Mouse (Mus musculus) heart, adult 11 months (tissue): ENCODE results near the gene Nxpe3.

Experiments
- DNase-seq: peaks from one replicate; pipeline ENCODE4 v3.0.0; 2022

The Nxpe3 gene

DNA sequence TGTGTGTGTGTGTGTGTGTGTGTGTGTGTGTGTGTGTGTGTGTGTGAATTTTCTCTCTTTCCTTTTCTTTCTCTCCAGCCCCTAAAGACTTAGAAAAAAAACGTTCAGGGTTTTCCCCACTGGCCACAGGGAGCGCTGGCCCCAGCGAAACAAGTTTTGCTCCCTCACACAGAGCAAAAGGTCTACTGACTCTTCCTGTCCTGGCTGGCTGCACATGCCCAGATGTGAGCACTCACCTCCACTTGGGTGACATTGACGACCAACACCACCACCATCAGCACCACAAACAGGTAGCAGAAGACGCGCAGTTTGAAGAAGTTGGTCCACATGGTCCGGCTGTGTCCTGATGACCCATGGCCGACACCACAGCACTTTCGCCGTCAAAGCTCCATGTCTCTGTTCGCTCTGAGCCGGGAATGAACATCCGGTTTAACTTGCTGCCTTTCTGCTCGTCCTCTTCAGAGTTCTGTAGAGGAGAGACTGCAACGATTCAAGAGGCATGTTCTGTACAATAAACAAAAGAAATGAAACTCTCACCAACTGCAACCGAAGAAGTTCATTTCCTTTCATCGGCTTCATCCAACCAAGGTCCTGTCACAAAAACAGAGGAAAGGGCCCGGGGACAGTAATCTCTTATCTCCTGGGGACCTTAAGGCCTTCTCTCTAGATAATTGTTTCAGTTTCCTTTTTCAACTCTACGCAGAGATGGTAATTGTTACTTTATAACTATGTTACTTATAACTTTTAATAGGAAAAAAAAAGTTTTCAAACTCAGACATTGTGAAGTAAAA, 4.5 kb downstream of the Nxpe3 start:
- no peak for DNase-seq

DNA sequence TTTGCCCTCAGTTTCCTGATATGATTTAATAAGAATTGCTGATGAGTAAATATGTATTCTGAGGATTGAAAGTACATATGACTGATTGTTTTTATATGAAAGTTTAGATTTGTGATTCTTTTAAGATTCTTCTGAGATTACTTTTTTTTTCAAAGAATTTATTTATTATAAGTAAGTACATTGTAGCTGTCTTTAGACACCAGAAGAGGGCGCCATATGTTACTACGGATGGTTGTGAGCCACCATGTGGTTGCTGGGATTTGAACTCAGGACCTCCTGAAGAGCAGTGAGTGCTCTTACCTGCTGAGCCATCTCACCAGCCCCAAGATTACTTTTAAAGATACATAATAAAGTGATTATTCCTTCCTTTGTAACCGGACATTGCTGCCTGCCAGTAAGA, 5.6 kb downstream of the Nxpe3 start:
- DNase-seq, result no peak

DNA sequence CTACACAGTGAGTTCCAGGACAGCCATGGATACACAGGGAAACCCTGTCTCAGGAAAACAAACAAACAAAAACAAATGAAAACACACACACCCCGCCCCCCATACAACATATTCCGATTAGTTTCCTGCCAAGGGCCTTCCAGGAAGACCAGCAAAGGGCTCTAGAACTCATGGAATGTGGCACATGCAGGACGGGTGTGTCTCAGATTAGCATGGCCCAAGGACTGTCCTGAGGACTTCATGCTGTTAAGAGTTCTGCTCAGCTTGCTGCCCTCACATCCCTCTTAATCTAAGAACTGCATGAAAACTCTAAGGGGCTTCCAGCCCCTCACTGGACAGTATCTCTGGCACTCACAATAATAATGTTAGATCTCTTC, 6.5 kb downstream of the Nxpe3 start:
- no peak for DNase-seq

- DNase-seq, result no peak
Measured at GRCm38 (mm10) chr16:55887814-55888583, 7.1 kb downstream of the Nxpe3 start.

- DNase-seq, result peak; percentile 74
Measured at GRCm38 (mm10) chr16:55884246-55884645, 10.8 kb downstream of the Nxpe3 start.

GRCm38 (mm10) chr16:55876025-55876424, 19.1 kb downstream of the Nxpe3 start:
- peak; percentile 87 for DNase-seq

GRCm38 (mm10) chr16:55863832-55864231, 31.3 kb downstream of the Nxpe3 start:
- peak; percentile 15 for DNase-seq

DNA sequence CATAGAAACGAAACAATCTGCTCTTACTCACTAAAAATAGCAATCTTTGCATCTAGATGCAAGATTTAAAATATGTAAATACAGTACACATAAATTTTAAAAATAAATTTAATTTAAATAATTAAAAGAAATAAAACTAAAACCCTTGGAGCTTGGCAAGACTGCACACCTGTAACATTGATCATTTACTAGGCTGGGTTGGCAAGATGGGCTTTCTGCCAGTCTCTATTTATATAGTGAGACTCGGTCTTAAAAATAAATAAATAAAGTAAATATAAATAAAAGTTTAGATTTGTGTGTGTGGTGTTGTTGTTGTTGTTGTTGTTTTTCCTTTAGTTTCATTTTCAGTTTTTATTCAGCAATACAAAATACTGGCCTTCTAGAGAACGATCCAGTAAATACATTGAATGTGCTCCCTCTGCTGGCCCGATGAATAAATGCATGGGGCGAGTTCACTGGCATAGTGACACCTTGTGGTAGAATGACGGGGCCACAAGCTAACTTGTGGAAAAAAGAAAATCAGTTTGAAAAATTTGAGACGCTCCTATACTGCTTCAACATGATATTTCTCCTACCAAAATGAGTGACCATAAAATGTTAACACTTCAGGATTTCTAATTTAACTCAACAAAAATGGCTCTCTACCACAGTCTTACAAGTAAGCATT, 31.8 kb downstream of the Nxpe3 start:
- peak; percentile 95 for DNase-seq

DNA sequence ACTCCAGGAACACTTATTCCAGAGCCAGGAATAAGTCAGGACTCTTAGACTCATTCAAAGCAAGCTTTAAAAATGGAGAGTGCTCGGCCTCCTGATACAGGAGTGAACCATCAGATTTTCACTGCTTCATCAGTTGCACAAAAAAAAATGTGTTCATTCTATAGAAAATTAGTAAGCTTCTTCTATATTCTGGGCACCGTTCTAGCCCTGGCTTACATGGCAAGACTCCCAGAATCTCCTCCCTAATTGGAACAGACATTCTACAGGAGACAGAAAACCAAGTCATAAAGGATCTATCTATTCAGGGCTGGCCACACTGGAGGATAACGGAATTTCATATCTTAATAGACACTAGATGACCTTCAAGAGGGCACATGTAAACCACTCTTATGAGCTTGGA, 34.0 kb downstream of the Nxpe3 start:
- DNase-seq, result peak; percentile 25

DNA sequence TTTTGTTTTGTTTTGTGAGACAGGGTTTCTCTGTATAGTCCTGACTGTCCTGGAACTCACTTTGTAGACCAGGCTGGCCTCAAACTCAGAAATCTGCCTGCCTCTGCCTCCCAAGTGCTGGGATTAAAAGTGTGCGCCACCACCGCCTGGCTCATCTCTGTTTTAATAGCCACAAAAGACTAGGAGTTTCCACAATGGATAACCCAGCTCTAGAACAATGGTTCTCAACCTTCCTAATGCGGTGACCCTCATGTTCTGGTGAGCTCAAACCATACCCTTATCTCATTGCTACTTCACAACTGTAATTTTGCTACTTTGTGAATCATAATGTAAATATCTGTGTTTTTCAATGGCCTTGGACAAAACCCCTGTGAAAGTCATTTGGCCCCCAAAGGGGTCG, 35.7 kb downstream of the Nxpe3 start:
- peak; percentile 61 for DNase-seq

DNA sequence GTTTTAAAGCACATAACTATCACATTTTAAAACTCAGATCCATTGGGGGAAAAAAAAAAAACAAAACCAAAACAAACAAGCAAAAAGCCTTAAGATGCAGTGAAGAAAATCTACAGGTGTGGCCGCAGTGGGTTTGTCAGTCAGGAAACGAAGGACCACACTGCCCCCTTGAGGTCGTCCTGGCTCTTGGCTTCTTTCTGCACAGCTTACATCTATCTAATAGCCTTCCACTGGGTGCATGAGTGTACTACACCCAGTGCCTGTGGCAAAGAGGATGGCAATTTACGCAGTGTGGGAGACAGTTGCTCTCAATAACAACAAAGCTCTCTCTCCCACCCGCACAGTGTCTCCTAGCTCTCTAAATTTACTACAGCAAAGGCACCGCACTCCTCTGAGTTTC, 36.6 kb downstream of the Nxpe3 start:
- DNase-seq, result peak; percentile 84

- peak; percentile 58 for DNase-seq
Measured at GRCm38 (mm10) chr16:55852943-55853727, 42.0 kb downstream of the Nxpe3 start.

- peak; percentile 12 for DNase-seq
Measured at GRCm38 (mm10) chr16:55852515-55852914, 42.6 kb downstream of the Nxpe3 start.

- DNase-seq, result peak; percentile 64
Measured at GRCm38 (mm10) chr16:55850485-55850884, 44.6 kb downstream of the Nxpe3 start.

DNA sequence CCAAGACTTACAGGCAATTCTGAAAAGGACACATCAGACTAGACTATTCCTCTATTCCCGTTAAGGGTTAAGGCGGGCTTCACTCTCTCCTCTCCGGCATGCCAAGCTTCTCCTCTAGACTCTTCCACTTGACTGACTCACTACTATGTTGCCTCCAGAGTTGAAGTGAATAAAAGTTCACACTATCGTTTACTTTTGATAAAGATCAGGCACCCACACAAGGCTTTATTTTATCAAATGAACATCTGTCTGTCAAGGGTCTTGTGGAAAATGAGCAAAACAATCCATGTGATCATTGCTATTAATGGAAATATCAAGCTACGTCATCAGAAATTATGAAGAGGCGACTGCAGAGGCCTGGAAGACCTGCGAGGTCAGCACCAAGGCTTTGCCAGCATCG, 47.4 kb downstream of the Nxpe3 start:
- DNase-seq, result peak; percentile 80

- DNase-seq, result no peak
Measured at GRCm38 (mm10) chr16:55844847-55845246, 50.2 kb downstream of the Nxpe3 start.

- peak; percentile 76 for DNase-seq
Measured at GRCm38 (mm10) chr16:55843919-55844318, 51.2 kb downstream of the Nxpe3 start.

DNA sequence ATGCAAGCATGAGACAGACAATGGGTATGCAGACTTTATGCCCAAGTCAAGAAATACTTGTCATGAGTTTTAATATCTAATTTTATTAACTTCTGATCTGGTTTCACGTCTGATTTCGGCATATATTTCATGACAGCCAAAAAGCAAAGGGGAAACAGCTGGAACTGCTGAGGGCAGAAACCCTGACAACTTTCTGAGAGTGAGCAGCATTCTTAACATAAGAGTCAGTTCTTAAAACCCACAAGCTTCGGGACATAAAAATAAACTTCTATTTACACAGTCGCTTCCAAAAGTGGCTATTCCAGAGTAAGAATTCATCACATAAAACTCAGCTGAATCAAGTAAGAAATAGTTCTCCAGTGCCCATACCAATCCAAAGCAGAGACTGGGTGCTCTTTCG, 52.0 kb downstream of the Nxpe3 start:
- no peak for DNase-seq

DNA sequence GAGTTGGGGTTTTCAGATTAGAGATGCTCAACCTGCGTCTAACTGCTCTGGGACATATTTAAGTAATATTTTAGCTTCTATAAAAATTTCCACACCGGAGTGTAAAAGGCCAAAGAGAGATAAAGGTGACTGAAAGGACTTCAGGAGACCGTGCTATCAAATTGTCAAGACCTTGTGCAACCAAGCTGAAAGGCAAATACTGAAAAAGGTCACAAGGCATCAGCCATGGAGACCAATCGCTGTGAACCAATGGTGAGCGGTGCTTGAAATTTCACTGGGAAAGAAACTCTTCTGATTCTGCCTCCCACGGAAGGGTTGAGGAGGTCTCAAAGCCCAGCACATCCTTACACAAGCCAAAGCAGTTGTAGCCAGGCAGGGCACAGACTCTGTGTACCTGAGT, 53.6 kb downstream of the Nxpe3 start:
- peak; percentile 66 for DNase-seq

DNA sequence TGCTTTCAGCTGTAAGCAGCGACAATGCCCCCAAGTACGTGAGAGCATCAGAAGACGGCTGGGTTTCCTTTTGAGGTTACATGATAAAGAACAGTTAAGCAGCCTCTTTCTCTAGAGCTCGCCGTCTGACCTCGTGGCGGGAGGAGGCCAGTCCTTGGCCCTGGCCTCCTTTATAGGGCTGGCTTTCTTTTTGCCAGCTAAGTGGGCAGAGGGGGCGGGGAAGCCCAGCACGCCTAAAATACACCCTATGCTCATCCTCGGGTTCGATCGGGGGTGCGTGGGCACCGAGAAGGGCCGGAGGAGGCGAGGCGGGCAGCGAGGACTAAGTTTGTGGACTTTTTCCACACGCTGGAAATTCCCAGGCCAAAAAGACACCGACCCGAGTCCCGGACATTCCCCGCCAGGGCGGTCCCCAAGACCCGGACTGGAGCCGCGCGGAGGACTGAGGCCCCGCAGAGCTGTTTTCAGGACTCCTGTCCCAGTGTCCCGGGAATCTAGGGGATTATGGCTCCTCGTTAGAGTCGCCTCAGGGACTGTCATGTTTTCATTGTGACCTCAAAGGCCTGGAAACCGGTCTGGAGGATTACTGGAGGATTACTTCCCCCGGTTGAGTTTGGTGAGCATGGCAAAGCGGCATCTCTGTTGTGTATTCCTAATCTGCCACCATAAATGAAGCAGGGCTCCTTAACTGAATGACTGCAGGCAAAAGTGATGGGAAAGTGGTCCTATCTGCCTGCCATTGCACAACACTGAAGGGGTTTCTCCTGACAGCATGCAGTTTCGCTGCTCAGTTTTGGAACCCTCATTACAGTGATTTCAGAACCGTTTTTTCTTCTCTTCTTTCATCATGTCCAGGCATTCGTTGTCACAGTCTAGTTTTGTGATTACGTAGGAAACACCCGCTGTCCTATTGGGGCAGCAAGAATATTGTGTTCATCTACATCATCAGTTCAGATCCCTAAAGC, 56.3 kb downstream of the Nxpe3 start, which contains the start of gene Nfkbiz:
Nfkbiz (minus strand) TSS at position 390 of the 965 bp plus-strand sequence.
- DNase-seq, result peak; percentile 99

- DNase-seq, result no peak
Measured at GRCm38 (mm10) chr16:55838129-55838509, 57.0 kb downstream of the Nxpe3 start.

DNA sequence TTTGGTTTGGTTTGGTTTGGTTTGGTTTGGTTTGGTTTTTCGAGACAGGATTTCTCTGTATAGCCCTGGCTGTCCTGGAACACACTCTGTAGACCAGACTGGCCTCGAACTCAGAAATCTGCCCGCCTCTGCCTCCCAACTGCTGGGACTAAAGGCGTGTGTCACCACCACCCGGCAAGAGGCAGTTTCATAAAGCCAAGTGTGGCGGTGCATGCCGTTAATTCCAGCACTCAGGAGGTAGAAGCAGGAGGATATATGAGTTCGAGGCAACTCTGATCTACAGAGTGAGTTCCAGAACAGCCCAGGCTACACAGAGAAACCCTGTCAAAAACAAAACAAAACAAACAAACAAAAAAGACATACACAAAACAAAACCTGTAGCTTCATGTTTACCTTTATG, 57.4 kb downstream of the Nxpe3 start:
- peak; percentile 53 for DNase-seq
